Mouse (Mus musculus) MEL-GATA-1-ER (cell line): ENCODE data around the gene Gtdc1.

Experiments used
- DNase-seq: peaks from one replicate; pipeline ENCODE4 v3.0.0-alpha.2; 2012; ENCODE audit warnings: low read depth; ENCODE audit errors: extremely low read depth

Gtdc1 gene

DNA sequence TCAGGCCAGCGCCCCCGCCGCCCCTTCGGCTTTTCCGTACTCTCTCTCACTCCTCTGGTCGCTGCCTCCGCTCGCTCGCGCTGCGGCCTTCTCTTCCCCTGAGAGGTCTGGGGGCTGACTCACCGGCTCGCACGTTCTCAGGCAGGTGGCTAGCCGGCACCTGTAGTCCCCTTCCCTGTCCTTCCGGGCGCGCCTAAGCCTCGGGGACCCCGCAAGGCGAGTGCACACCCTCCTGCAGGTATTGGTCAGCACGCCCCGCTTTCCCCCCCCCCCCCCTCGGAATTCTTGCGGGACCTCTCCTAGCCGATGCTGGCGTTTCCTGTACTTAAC is at the start of gene Gtdc1:
Gtdc1 (minus strand) TSS at position 176 of the 330 bp plus-strand sequence.
- no peak for DNase-seq

DNA sequence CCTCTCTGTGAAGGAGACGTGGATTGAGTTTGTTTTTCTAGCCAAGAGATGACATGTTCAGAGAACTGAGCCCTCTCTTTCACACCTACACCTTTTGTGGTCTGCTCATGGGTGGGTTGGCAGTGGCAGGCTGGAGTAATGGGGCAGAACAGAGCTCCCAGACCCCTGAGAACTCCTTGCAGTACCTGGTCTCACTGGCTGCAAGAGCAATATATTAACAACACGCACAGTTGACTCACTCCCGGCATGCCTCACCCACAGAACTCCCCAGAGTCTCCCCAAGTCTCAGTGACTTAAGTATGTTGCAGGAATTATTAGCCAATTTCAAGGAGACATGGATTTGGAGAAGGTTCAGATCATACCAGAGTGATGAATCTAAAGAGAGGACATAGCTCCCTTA is 49.6 kb upstream of the Gtdc1 start:
- no peak for DNase-seq

DNA sequence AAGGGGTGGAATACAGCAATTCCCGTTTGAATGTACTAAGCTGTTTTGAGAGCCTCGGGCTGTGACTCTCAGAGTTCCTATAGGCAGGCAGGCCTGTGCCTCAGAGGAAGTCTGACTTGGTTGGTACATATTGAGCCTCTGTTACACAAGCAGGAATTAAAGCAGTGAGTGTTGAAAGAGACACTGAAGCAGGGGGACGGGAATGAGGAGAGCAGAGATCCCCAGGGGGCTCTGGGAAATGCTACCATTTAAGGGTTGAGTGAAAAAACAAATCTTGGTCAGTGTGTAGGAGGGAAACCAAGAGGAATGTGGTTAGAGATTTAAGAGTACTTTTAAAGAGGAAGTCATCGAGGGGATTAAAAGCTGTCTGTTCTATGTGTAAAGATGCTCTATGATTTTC is 49.0 kb upstream of the Gtdc1 start:
- DNase-seq: no peak

DNA sequence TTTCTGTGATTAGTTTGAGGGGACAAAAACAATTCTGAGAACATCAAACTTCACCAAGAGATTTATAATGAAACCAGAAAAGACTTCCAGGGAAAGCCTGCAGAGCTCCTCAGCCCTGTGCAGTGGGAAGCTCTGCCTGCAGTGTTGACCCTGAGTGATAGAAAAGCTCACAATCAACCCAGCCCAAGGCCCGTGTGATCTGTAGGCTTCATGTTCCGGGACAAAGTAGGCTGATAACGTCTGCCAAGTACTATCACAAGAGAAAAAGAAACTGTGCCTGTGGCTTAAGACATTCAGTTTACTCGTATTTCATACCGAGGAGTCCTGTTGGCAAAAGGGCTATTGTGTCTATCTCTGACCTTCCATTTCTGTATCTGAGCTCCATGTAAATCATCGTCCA is 46.4 kb upstream of the Gtdc1 start:
- DNase-seq: no peak

DNA sequence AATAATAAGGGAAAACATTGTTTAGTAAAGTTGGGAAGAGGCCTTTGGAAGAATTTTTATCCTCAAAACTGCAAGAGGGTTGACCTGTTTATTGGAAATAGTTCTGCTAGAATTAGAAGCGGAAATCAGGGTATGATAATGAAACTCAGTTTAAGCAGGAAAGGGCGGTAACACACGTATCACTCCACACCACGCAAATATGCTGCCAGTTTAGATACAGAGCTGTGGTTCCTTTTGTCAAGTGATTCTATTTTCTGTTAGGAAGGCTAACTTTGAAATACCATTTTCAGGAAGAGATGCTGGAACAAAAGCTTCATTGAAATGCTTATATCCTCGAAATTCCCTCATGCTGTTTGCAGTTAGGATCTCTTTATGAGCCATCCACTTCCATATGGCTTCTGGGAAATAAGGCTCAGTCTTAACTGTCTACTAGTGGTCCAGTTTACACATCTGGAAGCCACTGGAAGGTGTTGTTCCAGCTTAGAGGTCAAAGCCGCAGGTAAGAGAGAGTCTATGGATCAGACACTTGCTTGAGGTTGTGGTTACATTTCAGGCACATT is 42.7 kb upstream of the Gtdc1 start:
- DNase-seq: peak; percentile 77

DNA sequence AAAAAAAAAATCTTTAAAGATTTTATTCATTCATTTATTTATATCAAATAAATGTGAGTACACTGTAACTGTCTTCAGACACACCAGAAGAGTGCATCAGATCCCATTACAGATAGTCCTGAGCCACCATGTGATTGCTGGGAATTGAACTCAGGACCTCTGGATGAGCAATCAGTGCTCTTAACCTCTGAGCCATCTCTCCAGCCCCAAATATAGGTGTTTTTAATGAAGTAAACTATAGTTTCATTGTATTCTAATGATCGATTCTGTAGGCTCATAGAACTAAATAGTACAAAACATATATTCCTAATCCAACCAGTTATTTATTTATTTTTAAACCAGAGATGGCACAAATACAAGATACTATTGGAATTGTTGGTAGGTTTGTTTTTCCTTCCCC is 42.2 kb upstream of the Gtdc1 start:
- DNase-seq: no peak

DNA sequence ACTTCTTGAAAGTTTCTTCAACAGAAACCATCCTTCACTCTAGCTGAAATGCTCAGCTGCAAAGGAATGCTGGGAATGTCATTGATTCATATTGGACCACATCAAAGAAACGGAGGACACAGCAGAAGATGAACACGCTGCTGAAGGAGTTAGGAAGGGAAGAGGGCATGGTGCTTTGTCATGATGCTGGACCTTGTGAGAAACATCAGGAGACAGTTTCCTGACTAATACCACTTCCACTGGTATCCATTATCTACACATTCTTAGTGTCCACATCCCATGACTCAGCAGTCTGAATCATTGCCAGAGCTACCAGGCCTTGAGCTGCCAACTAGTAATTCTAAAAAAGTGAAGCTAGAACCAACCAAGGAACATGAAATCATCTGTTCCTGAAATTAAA is 41.8 kb upstream of the Gtdc1 start:
- DNase-seq: peak; percentile 67

DNA sequence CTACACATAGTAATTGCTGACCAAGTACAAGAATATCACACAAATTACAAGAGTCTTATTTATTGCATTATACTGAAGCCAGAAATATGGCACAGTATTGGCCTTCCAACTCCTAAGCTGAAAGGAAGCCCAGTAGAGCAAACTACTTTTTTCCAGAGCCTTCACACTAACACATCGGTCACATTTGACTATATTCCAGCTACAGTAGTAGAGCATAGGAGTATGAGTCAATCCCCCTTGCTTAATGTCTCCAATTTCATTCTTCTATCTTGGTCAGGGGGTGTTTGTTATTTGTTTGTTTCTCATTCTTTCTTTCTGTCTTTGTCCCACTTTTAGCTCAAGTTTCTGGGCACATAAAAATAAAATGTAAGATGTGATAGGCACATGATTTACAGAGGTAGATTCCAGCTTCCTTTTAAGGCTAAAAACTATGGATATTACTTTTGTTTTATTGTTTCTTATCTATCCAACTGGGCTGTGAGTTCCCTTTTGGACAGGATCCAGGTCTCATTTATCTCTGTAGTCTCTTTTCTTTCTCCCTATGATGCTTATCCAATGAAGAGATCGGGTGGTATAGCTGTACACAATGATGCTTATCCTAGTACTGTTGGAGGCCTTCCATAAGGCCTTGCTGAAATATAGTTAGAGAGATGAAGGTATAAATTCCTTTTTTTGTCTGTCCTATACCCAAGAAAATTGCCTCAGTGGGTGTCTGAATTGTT is 38.5 kb upstream of the Gtdc1 start:
- DNase-seq: no peak

DNA sequence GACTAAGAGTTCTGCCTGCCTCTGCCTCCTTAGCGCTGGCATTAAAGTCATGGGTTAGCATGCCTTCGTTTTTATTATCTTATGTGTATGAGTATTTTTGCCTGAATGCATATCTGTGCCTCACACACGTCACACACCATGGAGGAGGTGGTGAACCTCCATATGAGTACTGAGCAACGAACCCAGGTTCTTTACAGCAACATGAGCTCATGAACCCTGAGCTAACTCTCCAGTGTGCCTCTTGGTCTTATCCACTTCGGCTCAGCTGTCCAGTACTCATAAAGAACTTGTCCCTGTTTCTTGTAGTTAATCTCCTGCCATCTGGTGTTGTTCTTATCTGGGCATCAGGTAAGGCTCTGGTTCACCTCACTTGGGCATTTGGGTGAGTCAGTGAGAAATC is 35.2 kb upstream of the Gtdc1 start:
- no peak for DNase-seq

DNA sequence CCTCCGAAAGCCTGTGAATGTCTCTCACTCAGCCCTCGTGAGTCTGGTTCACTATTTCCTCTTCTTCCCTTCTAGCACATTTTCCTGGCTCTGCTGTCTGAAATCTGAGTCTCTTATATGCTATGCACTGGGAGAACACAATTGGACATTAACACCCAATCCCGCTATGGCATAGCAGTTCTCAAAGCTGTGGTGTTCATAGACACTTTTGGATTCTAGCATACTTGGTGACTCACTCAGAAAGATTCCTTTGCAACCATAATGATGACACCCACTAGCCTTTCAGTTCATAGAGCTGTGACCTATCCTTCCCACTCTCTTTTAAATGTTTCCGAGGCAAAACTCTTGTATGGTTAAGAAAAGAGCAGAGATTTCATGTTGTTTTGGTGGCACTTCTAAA is 33.7 kb upstream of the Gtdc1 start:
- no peak for DNase-seq

DNA sequence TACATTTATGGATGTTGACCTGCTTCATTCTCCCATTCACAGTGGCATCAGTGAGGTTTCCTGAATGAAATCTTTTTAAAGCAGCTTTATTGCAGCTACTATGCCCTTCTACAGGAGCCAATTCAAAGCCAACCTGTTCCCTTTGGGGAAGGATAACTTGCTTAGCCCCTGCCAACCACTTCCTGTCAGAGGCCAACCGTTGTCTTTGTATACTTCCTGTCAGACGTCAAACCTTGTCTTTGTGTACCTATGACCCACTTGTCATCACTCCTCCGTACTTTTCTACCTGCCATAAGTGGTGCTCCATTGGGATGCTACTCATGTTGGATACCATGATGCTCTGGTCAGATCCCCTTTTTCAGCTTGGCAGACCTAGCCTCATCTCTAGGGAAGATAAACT is 33.1 kb upstream of the Gtdc1 start:
- no peak for DNase-seq

DNA sequence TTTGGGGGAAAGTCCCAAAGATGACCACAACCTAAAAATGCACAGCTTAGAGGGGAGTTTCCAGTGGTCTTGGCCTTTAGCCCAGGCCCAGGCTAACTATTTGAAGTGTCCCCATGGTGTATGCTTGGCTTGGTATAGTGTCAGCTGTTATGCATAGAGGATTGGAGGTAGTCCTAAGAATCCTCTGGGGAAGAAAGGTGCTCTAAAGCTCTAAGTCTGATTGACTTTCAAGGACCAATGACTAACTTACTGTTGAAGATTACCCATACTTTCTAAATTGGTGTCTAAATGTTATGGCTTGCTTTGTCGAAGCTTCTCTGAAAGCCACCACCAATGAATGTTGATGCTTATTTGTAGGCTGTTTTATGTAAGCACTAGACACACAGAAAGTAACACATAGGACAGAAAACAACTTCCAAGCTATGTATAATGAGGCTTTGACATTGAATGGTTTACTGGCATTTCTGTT is 29.9 kb upstream of the Gtdc1 start:
- DNase-seq: no peak

DNA sequence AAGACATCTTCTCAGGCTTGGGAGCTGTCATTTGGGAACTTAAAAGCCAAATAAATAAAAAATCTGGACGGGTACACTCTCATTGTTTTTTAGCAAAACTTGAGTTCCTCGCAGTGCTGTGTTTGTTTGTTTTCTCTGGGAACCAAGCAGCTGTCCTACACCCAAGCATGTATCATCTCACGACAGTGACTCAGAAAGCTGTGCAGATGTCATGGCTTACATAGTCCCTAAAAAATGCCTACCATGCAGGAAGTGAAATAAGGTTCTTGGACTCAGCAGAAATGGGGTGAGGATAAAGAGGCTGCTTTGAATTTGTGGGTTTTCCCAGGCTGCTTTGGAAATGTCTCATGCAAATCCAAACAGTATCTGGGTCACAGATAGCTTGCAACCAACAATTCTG is 28.8 kb upstream of the Gtdc1 start:
- no peak for DNase-seq

DNA sequence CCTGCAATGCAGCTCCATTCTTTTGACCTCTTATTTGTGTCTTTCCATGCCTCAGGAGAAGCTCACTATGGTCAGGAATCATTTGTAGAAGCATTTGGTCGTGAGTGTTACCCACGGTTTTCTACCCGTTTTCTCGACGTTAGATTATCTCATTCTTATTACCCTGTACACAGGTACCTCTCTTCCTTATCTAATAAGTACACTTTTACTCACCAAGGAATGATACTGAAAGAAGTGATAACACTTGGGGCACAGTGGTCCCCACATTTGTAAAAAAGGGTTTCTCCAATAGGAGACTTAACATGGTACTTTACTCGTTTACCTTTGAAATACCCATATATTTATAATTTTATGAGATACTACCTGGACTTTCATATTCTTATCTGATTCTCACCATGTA is 28.0 kb upstream of the Gtdc1 start:
- DNase-seq: no peak

DNA sequence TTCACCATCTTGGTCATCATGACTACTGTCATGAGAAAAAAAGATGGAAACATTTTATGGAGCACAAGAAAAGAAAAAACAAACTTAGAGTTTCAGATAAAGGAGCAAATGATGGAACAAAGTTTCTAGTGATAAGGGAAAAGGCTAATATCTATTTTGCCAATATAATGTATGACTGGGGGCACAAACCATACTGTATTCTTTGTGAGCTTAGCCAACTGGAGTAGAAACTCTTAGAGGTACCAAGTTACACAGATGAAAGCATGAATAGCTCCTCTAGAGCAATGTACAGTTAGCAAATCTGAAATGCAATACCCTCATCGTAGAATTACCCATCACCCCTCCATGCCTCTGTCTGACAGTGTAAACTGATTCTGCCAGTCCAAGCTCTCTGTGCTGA is 26.7 kb upstream of the Gtdc1 start:
- no peak for DNase-seq

DNA sequence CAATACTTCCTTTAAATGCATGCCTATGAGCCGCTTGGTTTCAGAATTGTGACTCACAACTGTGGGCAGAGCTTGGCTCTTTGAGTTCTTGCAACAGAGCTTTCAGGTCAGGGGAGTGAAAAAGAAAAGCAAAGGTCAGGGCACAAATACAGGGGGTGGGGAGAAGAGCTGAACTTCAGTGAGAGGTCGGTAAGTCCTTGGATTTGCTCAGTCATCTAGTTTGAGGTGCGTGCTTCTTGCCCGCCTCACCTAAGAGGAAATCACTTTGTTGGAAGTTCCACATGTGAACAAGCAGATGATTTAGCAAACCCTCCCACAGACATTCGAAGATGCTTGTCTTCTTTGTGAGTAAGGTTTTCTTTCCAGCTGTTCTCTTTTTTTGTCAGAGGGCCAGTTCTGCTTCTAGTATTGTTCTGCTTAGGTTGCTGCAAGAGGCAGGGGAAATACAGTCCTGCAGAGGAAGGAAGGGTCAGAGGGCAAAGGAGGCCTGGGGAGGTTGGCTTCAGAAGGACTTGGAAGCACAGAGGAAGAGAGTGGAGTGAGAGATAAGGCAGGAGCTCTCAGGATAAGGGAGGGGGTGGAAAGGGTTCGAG is 25.5 kb upstream of the Gtdc1 start:
- DNase-seq: no peak

DNA sequence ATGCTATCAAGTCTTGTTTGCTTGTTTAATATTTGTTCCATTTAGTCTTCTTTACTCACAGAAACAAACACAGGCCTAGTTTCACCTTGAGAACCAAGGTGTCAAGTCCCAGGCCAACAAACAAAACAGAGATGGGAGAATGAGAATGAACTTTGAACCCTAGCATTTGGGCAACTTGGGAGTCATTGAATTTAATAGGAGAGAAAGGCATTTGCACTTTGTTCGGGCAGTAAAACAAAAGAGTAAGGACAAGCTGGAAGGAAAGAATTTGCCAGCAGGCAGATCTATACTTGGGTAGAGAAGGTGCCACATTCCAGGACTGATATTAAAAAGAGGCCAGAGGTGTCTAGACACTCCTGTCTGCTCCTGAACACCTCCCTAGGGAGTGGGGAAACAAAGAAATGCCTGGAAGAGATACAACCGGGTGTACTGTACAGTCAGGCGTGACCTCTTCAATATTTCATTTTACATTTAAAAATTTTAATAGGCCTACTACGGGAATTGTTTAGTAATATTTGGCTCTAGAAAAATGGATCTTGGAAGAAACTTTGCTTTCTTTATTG is 24.3 kb upstream of the Gtdc1 start:
- DNase-seq: no peak

DNA sequence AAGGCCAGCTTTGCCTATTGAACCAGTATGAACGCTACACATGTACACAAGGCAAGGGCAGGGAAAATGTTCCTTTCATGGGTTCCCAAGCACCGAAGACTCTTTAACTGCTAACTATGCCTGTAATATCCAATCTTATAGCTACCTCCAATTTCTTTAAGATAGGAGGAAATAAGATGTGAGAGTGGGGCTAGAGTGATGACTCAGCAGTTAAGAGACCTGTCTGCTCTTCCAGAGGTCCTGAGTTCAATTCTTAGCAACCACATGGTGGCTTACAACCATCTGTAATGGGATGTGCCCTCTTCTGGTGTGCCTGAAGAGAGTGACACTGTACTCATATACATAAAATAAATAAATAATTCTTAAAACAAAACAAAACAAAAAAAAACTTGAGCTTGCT is 17.2 kb upstream of the Gtdc1 start:
- DNase-seq: no peak

DNA sequence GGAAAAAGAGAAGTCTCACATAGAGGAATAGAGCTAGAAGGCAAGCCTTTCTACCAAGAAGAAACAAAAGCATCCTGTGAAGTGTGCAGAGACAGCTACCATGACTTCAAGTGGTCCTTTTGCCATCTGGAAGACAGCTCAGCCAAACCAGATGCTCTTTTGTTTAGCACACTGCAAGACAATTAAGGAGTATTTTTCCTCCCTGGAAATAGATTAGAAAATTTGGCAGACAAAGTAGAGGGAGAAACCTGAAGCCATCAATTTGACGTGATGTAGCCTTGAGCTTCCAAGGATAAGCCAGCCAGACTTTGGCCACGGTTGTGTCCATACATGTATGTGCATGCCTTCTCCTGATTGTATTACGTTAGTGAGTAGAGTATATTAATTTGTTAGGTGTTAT is 3.5 kb upstream of the Gtdc1 start:
- no peak for DNase-seq

DNA sequence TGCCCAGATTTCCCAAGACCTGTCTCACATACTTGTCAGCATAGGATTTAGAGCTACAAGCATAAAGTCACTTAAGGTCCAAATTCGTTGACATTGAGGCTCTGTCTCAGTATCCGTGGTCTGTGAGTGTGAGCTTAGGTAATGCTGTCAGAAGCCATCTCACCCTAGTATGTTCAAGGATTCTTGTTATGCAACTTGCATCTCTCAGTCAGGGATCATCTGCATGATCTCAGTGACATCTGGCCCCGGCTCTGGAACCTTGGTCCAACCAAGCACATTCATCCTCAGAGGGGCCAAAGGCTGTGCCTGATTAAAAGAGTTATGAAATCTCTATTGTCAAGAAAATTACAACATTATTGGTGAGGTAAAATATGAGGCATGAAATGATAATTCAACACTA is 1.2 kb upstream of the Gtdc1 start:
- no peak for DNase-seq

DNA sequence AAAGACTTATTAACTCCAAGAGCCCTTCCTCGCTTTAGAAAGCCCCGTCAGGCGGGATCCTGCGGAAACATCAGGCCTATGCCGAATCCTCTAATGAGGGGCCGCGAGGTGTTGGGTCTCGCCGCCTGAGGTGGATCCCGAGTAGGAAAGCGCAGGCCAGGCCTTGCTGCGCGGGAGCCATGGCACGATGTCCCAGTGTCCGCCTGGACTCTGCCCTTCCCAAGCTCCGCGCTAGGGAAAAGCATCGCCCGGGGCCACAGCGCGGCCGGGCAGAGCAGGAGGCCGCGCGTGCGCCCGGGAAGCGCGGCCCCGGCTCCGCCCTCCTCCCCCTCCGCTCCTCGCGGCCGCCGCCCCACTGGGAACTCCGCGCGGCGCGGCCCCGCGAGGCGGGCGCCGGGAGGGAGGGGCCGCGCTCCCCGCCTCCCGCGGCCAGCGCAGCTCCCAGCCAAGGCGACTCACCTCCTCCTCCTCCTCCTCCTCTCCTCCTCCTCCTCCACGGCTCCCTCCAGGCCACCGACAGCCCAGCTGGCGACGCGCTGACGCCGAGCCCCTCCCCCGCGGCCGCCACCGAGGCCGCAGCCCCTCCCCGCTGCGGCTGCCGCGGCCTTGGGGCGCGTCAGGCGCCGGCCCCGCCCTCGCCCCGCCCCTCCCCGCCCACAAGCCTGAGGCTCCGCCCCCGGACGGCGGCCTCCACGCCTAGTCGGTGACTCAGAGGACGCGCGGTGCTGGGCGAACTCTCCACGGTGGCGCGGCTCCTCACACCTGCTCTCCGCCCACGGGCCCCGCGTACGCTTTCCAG is 575 bp downstream of the Gtdc1 start:
- DNase-seq: no peak

DNA sequence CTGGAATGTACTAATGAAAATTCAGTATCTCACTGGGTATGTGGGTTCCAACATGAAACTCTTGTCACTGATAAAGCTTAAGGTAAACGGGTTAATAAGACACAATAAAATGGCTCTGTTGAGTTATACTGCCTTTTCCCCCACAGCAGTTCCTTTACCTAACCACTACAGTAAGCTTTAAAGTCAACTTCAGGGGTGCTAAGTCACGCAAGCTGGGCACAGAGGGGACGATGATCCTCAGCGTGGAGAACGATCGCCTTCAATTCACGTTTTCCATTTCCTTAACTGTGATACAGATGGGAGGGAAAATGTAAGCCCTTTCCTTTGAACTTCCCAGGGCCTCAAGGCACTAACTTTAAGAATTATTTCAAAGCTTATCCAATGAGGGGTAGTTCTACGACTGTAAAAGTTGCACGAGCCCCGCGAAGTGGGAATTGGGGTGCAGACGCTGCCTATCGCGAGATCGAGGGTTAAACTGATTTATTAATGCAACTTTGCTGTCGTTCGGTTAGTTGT is 1.2 kb downstream of the Gtdc1 start:
- DNase-seq: peak; percentile 68
